Mouse (Mus musculus) megakaryocyte-erythroid progenitor cell, adult 5-6 weeks (primary cell): ENCODE measurements at regions not wholly inside any gene's neighbourhood (a gene's known extent, or its start where the extent isn't known, plus 50 kb on each side); places are given as distances from the start of the nearest gene placed in this dataset.

ENCODE experiments used
- ATAC-seq: replicated peaks from 2 replicates; pipeline ENCODE4 v1.8.0; 2016; ENCODE audit warnings: mild to moderate bottlenecking, inconsistent platforms; ENCODE audit not compliant: severe bottlenecking, poor library complexity, low FRiP score, low TSS enrichment

- ATAC-seq: no peak
Measured at GRCm38 (mm10) chr19:26938911-26939310, 53.2 kb downstream of the Gm815 start.

DNA sequence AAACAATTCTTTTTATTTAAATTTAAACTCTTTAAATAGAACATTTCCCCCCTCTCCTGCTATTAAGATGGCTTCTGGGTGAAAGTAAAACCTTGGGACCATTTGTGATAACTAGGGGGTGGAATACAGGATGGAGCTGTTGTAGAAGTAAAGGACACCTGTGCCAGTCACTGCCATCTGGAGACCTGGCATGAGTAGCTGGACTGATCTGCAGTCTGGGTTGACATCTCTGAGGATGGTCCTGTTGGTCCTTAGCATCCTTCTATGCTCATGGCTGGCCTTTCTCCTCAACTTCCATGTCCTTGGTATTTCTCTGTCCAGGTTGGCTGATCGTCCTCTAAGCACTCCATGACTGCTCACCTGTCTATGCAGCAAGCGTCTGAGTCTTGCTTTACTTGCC is 58.3 kb downstream of the Gm815 start:
- no peak for ATAC-seq

GRCm38 (mm10) chr19:26946562-26946961 is 60.9 kb downstream of the Gm815 start:
- no peak for ATAC-seq

GRCm38 (mm10) chr19:26948479-26948878 is 62.8 kb downstream of the Gm815 start:
- ATAC-seq: no peak

DNA sequence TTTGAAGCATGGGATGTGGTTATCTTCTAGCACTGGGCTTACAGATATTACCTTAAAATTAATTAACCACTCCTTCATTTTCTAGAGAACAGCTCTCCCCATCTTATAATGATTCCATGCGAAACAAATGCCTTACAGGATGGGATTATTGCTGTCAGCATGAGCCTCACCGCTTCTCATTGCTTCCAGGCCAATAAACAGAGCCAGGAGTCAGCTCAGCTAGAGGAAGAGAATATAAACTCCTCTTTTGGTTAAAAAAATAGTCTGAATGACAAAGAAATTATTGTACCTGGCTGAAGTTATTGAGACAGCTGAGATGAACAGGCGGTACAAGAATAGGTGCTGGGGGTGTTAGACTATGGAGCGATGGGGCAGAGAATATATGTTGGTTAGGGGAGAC is 63.5 kb downstream of the Gm815 start:
- ATAC-seq: no peak

GRCm38 (mm10) chr19:26953348-26953747 is 67.7 kb downstream of the Gm815 start:
- ATAC-seq: no peak

DNA sequence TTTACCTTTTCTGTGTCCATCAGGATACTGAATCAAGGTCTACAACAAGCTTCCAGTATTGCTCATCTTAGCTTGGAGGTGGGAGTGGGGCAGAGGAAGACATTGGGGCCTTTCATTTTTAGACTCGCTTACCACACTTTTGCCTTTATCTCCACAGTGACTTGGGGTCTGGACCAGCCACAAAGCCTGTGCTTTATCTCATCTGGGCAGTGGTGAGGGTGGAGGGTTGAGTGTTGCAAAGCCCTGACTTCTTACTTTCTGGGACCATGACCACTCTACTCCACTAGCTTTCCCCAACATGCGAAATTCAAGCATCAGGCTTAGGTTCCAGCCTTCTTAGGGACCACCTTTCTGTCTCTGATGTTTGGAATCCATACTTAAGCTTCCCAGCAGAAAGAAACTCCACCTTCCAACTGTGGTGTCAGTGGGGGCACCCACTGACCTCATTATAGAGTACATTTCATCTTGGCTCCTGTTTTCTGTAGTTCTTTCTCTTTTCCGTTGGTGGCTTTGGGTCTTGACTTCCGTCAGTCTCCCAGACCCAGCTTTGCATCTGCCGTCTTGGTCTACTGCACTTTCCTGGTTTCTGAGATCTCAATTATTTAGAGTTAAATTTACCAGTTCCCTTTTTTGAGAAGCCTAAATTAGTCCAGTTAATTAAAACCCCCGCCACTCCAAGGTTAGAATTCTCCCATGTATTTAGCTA is 80.5 kb downstream of the Gm815 start:
- ATAC-seq: no peak

- ATAC-seq: no peak
Measured at GRCm38 (mm10) chr19:26973058-26973457, 87.4 kb downstream of the Gm815 start.

DNA sequence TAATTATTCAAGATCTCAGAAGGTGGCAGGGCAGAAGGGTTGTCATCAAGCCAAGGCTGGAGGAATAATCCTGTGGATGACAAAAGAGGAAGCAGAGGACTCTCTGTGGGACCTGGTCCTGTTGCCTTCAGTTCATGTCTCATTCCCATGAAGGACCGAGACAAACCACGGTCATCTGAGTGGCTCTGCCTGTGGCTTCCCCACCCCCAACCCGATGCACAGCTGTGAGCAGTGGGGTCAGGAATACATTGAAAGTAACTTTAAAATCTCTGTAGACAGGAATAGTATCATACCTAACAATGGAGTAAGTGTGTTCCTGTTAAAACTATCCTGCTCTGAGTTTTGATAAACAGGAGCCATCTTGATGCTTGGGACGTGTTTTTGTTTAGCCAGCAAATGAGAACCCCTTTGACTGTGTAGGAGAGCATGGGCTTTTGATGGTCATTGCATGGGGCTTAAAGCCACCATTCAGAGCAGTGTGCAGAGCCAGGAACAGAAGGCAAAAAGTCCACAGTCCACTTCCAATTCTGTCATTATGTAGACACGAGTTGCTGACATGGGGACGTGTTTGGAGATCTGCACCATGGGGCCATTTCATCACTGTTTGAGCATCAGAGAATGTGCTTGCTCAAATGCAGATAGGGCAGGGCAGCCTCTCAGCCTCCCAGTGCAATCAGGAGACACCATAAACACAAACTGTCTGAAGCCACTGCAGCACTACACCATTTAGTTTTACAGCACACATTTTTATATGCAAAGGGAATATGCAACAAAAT is 88.3 kb downstream of the Gm815 start:
- no peak for ATAC-seq

- no peak for ATAC-seq
Measured at GRCm38 (mm10) chr19:26974576-26975204, 89.0 kb downstream of the Gm815 start.

GRCm38 (mm10) chr19:26976604-26977322 is 91.1 kb downstream of the Gm815 start:
- no peak for ATAC-seq

- ATAC-seq: no peak
Measured at GRCm38 (mm10) chr19:26977887-26978639, 92.4 kb downstream of the Gm815 start.

GRCm38 (mm10) chr19:26978640-26979007 is 92.9 kb downstream of the Gm815 start:
- no peak for ATAC-seq

GRCm38 (mm10) chr19:26979322-26979721 is 93.6 kb downstream of the Gm815 start:
- ATAC-seq: no peak

DNA sequence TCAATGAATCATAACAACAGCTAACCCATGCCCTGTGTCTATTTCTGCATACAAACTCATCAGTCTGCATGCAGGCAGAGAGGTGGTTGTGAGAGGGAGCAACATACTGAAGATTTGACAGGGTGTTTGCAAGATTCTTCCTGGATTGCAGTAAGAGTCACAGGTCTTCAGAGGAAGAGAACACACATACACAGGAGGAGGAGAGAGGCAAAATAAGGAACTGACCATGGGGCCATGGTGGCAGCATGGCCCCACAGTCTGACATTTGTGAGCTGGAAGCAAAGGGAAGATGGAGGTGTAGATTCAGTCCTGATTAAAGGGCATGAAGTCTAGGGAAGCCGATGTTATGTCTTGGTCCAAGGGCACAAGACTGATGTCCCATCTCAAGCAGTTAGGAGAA is 101.0 kb downstream of the Gm815 start:
- no peak for ATAC-seq

GRCm38 (mm10) chr19:26987197-26987596 is 101.5 kb downstream of the Gm815 start:
- ATAC-seq: no peak

DNA sequence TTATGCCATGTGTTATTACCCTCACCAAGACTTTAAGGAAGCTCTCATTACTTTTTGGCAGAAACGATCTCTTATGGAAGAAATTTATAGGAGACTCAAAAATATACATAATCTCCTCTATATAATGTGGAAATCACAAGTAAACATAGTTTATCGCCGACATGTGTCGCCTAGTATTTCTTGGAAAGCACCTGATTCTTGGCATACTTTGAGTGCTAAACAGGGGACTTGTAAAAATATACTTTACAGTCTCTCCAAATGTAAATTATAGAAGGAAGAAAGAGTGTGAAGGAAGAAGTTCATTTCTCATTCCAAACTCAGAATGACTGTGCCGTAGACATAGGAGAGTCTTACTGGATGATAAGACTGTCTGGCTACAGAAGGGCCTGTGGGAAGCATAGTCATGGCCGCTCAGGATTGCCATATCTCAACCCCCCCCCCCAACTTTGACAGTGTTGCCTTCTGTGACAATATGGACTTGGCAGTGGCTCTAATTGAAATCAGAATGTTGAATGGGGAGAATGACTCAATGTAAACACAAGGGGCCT is 102.3 kb downstream of the Gm815 start:
- ATAC-seq: no peak

DNA sequence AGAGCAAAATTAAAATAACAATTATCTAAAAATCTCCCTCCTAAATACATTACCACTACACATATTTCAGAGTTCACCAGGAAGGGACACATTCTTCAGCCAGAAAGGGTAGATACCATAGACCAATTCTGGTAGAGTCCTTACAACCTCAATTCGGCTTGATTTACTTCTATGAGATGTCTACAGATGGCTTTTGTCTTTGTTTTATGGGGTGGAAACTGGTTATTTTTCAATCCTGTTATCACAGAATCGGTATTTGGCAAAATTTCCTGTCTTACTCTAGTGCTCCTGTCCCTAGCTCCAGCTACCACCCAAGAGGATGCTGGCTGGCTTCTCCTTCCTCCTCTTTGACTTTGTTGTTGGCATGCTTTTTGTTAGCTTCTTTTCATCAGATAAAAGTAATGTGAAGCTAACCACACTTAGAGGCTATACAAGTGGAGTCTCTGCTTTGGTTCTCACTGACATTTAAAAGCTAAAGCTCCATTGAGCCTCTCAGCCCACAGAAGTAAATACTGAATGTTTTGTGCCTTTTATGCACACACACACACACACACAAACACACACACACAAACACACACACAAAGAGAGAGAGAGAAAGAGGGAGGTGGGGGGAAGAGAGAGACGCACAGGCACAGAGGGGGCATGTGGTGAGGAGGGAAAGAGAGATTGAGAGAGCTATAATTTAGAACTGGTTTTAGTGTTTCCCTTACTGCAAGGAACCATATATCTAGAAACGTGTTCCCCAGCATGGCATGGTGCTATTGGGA is 109.1 kb downstream of the Gm815 start:
- ATAC-seq: no peak
